Mouse (Mus musculus): Measurements from ENCODE around the gene Mad2l2. TPM values are rescaled to one million over a fixed set of nuclear protein-coding genes. Genes with fewer than 3 reads are reported as not detected.

Mad2l2 gene
- polyA plus RNA-seq, 1 experiment, result 25.2 TPM

DNA sequence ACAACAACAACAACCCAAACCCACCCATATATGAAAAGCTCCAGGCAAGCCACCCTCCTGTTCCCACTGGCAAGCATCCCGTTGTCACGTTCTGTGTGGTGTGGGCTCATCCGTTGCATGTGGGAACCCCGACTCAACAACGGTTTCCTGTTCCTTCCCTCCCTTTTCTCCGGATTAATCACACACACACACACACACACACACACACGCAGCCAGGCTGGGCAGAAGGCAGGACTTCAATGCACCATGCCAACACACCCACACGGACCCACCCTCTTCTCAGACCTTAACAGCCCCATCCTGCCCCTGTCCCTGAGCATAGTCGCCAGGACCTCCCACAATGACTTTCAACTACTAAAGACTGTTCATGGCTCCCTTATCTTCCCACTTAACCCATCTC lies 9.6 kb upstream of the Mad2l2 start:
- TF ChIP-seq POLR2A (IDR thresholded peaks at IDR 0.05; ENCODE audit: extremely low read depth, insufficient read depth, low read length) (no peak), CTCF (IDR thresholded peaks at IDR 0.05; ENCODE audit: extremely low read depth, insufficient read depth, low read length) (no peak)
- Histone ChIP-seq H3K4me1 (ENCODE audit: control insufficient read depth, insufficient read depth, low read length) (no peaks in the 10 kb centered on the region), H3K4me3 (ENCODE audit: insufficient read depth, low read length) (no peak overlapping the region), H3K27ac (ENCODE audit: insufficient read depth, low read length) (no peak overlapping the region)

- Histone ChIP-seq H3K4me1 (ENCODE audit: control insufficient read depth, insufficient read depth, low read length) (no peaks in the 10 kb centered on the region), H3K27ac (ENCODE audit: insufficient read depth, low read length) (no peak overlapping the region), H3K4me3 (ENCODE audit: insufficient read depth, low read length) (no peak overlapping the region)
- TF ChIP-seq CTCF (IDR thresholded peaks at IDR 0.05; ENCODE audit: extremely low read depth, insufficient read depth, low read length), result no peak
- TF ChIP-seq POLR2A (IDR thresholded peaks at IDR 0.05; ENCODE audit: extremely low read depth, insufficient read depth, low read length), result no peak
These were observed 8.8 kb upstream of the Mad2l2 start for GRCm38 (mm10) chr4:148121362-148121761.

GRCm38 (mm10) chr4:148121982-148122693 lies 8.0 kb upstream of the Mad2l2 start:
- Histone ChIP-seq H3K4me3 (ENCODE audit: insufficient read depth, low read length) (no peak overlapping the region), H3K4me1 (ENCODE audit: control insufficient read depth, insufficient read depth, low read length) (no peaks in the 10 kb centered on the region), H3K27ac (ENCODE audit: insufficient read depth, low read length) (no peak overlapping the region)
- TF ChIP-seq POLR2A (IDR thresholded peaks at IDR 0.05; ENCODE audit: extremely low read depth, insufficient read depth, low read length) (no peak), CTCF (IDR thresholded peaks at IDR 0.05; ENCODE audit: extremely low read depth, insufficient read depth, low read length) (no peak)

DNA sequence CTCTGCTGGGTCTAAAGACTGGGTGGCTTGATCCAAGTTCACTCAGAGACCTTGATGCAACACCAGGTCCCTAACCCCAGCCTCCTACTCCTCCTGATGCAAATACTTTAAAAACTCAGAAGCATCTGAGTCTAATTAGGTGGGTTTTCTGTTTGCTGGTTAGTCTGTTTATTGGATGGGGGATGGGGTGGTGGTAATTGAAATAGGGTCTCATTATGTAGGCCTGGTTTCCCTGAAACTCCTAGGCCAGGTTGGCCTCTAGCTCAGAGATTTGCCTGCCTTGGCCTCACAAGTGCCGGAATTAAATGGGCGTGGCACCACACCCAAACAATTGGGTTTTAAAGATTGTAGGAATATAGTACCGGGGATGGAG lies 7.5 kb upstream of the Mad2l2 start:
- H3K4me1 ChIP-seq (ENCODE audit: control insufficient read depth, insufficient read depth, low read length), result no peaks in the 10 kb centered on the region
- TF ChIP-seq CTCF (IDR thresholded peaks at IDR 0.05; ENCODE audit: extremely low read depth, insufficient read depth, low read length), result no peak
- TF ChIP-seq POLR2A (IDR thresholded peaks at IDR 0.05; ENCODE audit: extremely low read depth, insufficient read depth, low read length), result no peak
- no peak overlapping the region for H3K4me3 ChIP-seq (ENCODE audit: insufficient read depth, low read length)
- no peak overlapping the region for H3K27ac ChIP-seq (ENCODE audit: insufficient read depth, low read length)

DNA sequence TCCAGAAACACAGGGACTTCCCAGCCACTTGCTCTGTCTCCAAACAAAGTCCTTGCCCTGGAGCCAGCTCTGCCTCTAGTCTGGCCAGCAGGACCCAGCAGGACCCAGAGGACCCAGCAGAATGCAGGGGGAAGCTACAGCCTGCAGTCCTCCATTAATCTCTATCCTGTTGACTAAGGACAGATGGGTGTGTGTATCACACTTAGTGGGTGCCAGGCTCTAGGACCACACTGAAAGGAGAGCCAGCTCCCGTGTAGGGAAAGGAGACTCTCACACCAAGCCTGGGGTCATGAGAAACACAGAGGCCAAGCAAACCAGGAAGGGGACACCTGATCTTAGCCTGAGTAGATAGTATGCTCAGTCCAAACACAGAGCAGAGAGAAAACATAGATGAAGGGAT lies 1.9 kb upstream of the Mad2l2 start:
- H3K4me1 ChIP-seq (ENCODE audit: control insufficient read depth, insufficient read depth, low read length), result no peaks in the 10 kb centered on the region
- H3K4me3 ChIP-seq (ENCODE audit: insufficient read depth, low read length), result no peak overlapping the region
- no peak overlapping the region for H3K27ac ChIP-seq (ENCODE audit: insufficient read depth, low read length)
- TF ChIP-seq POLR2A (IDR thresholded peaks at IDR 0.05; ENCODE audit: extremely low read depth, insufficient read depth, low read length), result no peak
- TF ChIP-seq CTCF (IDR thresholded peaks at IDR 0.05; ENCODE audit: extremely low read depth, insufficient read depth, low read length), result no peak

- Histone ChIP-seq H3K4me1 (ENCODE audit: control insufficient read depth, insufficient read depth, low read length) (no peaks in the 10 kb centered on the region), H3K4me3 (ENCODE audit: insufficient read depth, low read length) (no peak overlapping the region), H3K27ac (ENCODE audit: insufficient read depth, low read length) (no peak overlapping the region)
- no peak for TF ChIP-seq CTCF (IDR thresholded peaks at IDR 0.05; ENCODE audit: extremely low read depth, insufficient read depth, low read length)
- TF ChIP-seq POLR2A (IDR thresholded peaks at IDR 0.05; ENCODE audit: extremely low read depth, insufficient read depth, low read length), result no peak
These were observed 1.5 kb upstream of the Mad2l2 start for GRCm38 (mm10) chr4:148128672-148129071.

GRCm38 (mm10) chr4:148130561-148131413 lies 603 bp downstream of the Mad2l2 start, which contains the start of gene Draxin:
Gene Draxin, minus strand, starts transcription at chr4:148130698.
- H3K4me1 ChIP-seq (ENCODE audit: control insufficient read depth, insufficient read depth, low read length), result no peaks in the 10 kb centered on the region
- H3K4me3 ChIP-seq (ENCODE audit: insufficient read depth, low read length), result peak within 1 kb of the TSS; percentile 31
- TF ChIP-seq CTCF (IDR thresholded peaks at IDR 0.05; ENCODE audit: extremely low read depth, insufficient read depth, low read length), result no peak
- TF ChIP-seq POLR2A (IDR thresholded peaks at IDR 0.05; ENCODE audit: extremely low read depth, insufficient read depth, low read length), result no peak
- H3K27ac ChIP-seq (ENCODE audit: insufficient read depth, low read length), result no peak within 1 kb of the TSS

DNA sequence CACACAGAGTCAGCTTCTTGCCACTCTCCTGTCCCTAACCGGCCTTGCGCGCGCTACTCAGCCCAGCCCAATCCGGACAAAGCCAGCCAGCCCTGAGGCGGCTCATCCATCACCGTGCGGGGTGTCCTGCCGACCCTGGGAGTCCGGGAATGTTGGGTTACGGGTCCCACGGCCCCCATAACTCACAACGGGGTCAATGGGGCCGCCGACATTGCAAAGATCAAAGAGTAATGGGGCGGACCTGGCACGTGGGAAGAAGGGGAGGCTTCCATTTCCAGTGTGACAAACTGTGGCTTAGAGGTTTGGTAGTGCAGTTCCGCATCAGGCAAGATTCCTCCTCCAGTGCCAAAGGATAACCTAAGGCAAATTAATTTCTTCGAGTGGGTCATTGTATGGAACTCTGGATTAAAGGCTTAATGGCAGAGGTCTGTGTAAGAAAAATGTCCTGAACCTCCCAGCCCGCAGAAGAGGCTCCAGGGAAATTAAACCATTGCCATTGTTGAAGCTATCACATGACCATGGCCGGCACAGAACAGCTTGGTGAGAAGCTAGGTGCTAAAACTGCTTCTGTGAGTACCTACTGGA lies 1.4 kb downstream of the Mad2l2 start:
- no peak overlapping the region for H3K27ac ChIP-seq (ENCODE audit: insufficient read depth, low read length)
- TF ChIP-seq CTCF (IDR thresholded peaks at IDR 0.05; ENCODE audit: extremely low read depth, insufficient read depth, low read length), result no peak
- H3K4me1 ChIP-seq (ENCODE audit: control insufficient read depth, insufficient read depth, low read length), result no peaks in the 10 kb centered on the region
- H3K4me3 ChIP-seq (ENCODE audit: insufficient read depth, low read length), result peak overlapping the region; percentile 31; the same call in 1 of the 2 replicates

- no peaks in the 10 kb centered on the region for H3K4me1 ChIP-seq (ENCODE audit: control insufficient read depth, insufficient read depth, low read length)
- TF ChIP-seq POLR2A (IDR thresholded peaks at IDR 0.05; ENCODE audit: extremely low read depth, insufficient read depth, low read length), result no peak
- TF ChIP-seq CTCF (IDR thresholded peaks at IDR 0.05; ENCODE audit: extremely low read depth, insufficient read depth, low read length), result no peak
- no peak overlapping the region for H3K4me3 ChIP-seq (ENCODE audit: insufficient read depth, low read length)
- H3K27ac ChIP-seq (ENCODE audit: insufficient read depth, low read length), result no peak overlapping the region
These were observed 4.8 kb downstream of the Mad2l2 start for GRCm38 (mm10) chr4:148134988-148135387.

Measured in cortical plate, adult 2 months (tissue).